Mouse (Mus musculus) testis, postnatal 10 days (tissue): ENCODE measurements at regions not wholly inside any gene's neighbourhood (a gene's known extent, or its start where the extent isn't known, plus 50 kb on each side); places are given as distances from the start of the nearest gene placed in this dataset.
A peak's percentile ranks its signal among the peaks of the same experiment; 100 is the strongest.
"Not testable (repeated sequence)": the region's sequence is repeated elsewhere in the genome, so short reads cannot be mapped to it uniquely, and the experiment has no call there.

Source experiments
- DNase-seq: peaks from one replicate; pipeline ENCODE4 v3.0.0; 2021; ENCODE audit warnings: low spot score

- DNase-seq: no peak
Measured at GRCm38 (mm10) chr6:31133896-31134735, 175.2 kb upstream of the Klf14 start.

- DNase-seq: no peak
Measured at GRCm38 (mm10) chr6:31134736-31135077, 175.8 kb upstream of the Klf14 start.

- no peak for DNase-seq
Measured at GRCm38 (mm10) chr6:31135580-31135979, 176.7 kb upstream of the Klf14 start.

GRCm38 (mm10) chr6:31136895-31137294 lies 178.0 kb upstream of the Klf14 start:
- peak; percentile 77 for DNase-seq

GRCm38 (mm10) chr6:31137351-31137750 lies 178.5 kb upstream of the Klf14 start:
- DNase-seq: no peak

- no peak for DNase-seq
Measured at GRCm38 (mm10) chr6:31140000-31140399, 181.1 kb upstream of the Klf14 start.

GRCm38 (mm10) chr6:31140593-31140992 lies 181.7 kb upstream of the Klf14 start:
- no peak for DNase-seq

GRCm38 (mm10) chr6:31141486-31141885 lies 182.6 kb upstream of the Klf14 start:
- no peak for DNase-seq

- DNase-seq: not testable (repeated sequence)
Measured at GRCm38 (mm10) chr6:31142479-31143007, 183.7 kb upstream of the Klf14 start.

- no peak for DNase-seq
Measured at GRCm38 (mm10) chr6:31145687-31146086, 186.8 kb upstream of the Klf14 start.

GRCm38 (mm10) chr6:31146779-31147178 lies 187.9 kb upstream of the Klf14 start:
- DNase-seq: no peak

GRCm38 (mm10) chr6:31147682-31148081 lies 188.8 kb upstream of the Klf14 start:
- no peak for DNase-seq

- peak; percentile 54 for DNase-seq
Measured at GRCm38 (mm10) chr6:31148311-31148856, 189.5 kb upstream of the Klf14 start.

- no peak for DNase-seq
Measured at GRCm38 (mm10) chr6:31149164-31149563, 190.3 kb upstream of the Klf14 start.

GRCm38 (mm10) chr6:31150416-31150815 lies 191.5 kb upstream of the Klf14 start:
- no peak for DNase-seq

- peak; percentile 68 for DNase-seq
Measured at GRCm38 (mm10) chr6:31155857-31156256, 197.0 kb upstream of the Klf14 start.

GRCm38 (mm10) chr6:31156999-31157398 lies 198.1 kb upstream of the Klf14 start:
- no peak for DNase-seq

GRCm38 (mm10) chr6:31157429-31157828 lies 198.6 kb upstream of the Klf14 start:
- DNase-seq: no peak

GRCm38 (mm10) chr6:31158648-31159047 lies 199.8 kb upstream of the Klf14 start:
- DNase-seq: no peak

- no peak for DNase-seq
Measured at GRCm38 (mm10) chr6:31159240-31159639, 200.4 kb upstream of the Klf14 start.

GRCm38 (mm10) chr6:31159935-31160670 lies 201.2 kb upstream of the Klf14 start:
- no peak for DNase-seq

- no peak for DNase-seq
Measured at GRCm38 (mm10) chr6:31161445-31162340, 202.8 kb upstream of the Klf14 start.
